Mouse (Mus musculus) urinary bladder, postnatal 36 days (tissue): ENCODE data around the gene Krt23.

ENCODE experiments used
- DNase-seq, 2 experiments: peaks; one replicate each; pipeline ENCODE4 v3.0.0; 2022; ENCODE audit warnings: low spot score in 2 of 2, mixed read lengths in 1 of 2

Krt23 gene

DNA sequence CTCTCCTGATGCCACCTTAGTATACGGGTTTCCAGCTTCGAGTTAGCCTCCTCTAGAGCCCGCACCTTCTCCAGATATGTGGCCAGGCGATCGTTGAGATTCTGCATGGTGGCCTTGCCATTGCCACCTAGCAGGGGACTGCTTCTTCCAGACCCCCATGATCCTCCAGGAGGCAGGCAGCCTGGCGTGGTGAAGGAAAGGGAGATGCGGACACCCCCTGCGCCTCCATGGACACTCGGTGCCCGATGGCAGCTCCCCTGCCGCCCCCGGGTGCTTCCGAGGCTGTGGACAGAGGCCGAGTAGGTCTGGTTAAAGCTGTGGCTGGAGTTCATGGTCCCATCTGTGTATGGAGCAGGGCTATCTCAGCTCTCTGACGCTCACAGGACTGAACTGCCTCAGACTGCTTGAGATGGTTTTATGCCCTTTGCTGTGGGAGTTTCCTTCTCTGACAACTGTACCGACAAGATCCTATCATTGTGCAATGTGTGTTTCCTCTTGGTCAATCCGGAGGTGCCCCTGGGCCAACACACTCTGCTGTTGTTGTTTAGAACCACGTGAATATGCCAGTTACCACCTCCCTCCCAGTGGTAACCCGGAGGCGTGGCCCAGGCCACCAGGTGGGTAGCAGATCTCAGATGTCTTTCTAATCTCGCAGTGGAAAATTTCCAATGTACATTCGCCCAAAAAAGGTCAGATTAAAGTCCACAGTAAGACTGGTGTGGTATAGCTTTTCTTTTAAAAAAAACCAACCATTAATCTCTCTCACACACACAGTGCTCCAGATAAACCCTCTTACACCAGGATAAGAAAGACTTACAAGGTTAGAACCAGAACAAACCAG is at the start of gene Krt23:
Krt23 (minus strand) TSS at position 405 of the 841 bp plus-strand sequence.
- DNase-seq, result peak in 1 of 2 experiments; percentile 35

GRCm38 (mm10) chr11:99539721-99540120 is 46.8 kb upstream of the Krt23 start:
- no peak for DNase-seq

DNA sequence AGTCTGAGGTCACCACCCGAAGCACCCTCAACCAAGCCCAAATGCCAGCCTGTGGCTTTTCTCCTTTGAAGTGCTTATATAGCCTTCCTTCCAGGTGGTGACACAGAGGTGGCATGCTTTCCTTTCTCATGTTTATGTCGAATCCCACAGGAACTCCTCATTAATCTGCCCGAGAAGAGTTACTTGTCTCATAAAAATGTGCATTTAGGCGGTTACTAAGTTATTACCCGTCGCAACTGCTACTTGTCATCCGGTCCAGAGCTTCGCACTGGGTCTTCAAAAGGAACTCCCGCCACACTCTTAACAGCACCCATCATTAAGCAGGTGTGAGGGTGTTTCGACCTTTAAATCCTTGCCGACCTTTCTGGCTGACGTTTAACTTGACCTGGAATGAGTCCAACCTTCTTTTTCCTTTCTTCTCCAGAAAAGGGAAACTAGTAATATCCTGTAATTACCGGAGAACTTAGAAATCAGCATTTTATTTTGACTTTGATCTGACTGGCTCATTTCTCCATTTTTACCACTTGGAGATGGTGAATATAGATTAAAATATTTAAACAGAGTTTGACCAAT is 28.4 kb upstream of the Krt23 start, which contains the start of gene Krt39:
Krt39 (minus strand) TSS at position 51 of the 573 bp plus-strand sequence.
- DNase-seq, result no peak

GRCm38 (mm10) chr11:99514098-99514497 is 21.2 kb upstream of the Krt23 start:
- peak; percentile 52 to 54 for DNase-seq

DNA sequence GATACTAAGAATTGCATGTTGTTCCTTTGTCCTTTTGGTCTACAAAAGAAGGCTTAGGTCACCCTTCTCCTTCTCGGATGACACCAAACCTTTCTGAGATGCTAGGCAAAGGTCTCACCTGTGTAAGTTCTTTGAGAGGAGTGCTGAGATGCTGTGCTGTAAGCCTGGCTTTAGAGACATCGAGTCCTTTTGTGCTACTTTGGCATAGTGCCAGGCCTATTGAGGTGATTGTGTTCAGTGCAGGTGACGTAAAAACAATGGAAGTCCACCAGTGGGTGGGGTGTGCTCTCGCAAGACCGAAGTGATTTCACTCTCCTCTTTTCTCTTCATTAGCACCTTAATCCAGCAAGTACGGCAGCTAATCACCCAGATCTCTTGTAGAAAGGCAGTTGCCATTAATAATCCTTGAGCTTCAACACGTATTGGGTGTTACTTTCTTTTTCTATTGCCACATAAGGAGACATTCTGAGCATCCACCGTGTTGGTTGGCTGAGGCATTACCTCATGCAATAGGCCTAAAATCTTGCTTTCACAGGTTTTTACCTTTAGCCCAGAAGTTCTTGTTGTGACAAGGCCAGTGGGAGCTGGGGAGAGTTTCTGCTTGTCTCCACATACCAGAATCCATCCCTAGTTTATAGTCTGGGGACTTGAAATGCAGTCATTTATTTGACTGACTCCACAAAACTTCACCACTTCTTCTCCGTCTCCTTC is 7.3 kb upstream of the Krt23 start:
- no peak for DNase-seq

- DNase-seq, result no peak
These were observed 3.5 kb upstream of the Krt23 start for GRCm38 (mm10) chr11:99496460-99496859.

GRCm38 (mm10) chr11:99494741-99495140 is 1.8 kb upstream of the Krt23 start:
- DNase-seq, result no peak

DNA sequence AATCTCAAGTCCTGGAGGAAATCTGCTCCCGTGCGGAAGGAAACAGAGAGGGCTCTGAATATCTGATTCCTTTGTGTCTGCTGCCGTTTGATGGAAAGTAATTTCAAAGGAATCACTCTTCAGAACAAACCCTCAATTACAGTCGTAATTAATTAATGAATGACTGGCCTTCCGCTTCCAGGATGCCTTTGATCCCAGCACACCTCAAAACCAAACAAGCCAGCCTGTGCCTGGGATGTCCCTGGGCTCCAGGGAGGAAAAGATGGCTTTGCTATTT is 575 bp upstream of the Krt23 start:
- no peak for DNase-seq

- DNase-seq, result no peak
These were observed 1.9 kb downstream of the Krt23 start for GRCm38 (mm10) chr11:99491040-99491439.

DNA sequence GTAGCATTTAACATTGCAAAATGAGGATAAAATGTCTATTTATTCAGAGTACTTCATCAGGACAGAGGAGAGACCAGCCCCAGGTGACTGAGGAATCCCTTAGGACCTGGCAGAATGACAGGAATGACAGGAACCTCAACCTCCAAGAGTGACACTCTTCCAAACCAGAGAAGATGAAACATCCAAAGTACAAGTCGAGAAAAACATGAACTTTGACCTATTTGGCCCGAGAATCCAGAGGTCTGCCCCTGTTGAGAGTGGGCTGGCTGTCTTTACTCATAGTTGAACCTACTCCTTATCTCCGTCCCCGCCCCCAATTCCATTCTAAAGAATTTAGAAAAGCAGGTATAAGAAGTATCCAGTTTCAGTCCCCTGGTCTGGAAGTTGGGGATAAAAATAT is 2.3 kb downstream of the Krt23 start:
- no peak for DNase-seq

GRCm38 (mm10) chr11:99489233-99489632 is 3.7 kb downstream of the Krt23 start:
- no peak for DNase-seq

DNA sequence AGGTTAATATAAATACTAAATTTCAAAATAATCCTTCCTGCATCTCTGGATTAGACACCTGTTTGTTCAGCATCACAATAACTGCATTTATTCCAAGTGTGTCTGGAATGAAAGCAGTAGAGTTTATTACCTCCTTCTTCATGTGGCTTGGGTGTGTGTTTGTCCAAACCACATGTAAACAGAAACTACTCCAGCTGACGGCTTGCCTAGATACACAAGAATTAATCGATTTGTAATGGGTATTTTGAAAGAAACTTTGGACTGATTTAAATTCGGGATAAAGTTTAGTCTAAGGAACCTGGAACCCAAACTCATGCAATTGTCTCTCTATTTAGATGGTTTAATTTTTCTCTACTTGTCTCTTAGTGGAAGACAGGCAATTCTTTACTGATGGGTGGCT is 18.0 kb downstream of the Krt23 start:
- DNase-seq, result no peak

DNA sequence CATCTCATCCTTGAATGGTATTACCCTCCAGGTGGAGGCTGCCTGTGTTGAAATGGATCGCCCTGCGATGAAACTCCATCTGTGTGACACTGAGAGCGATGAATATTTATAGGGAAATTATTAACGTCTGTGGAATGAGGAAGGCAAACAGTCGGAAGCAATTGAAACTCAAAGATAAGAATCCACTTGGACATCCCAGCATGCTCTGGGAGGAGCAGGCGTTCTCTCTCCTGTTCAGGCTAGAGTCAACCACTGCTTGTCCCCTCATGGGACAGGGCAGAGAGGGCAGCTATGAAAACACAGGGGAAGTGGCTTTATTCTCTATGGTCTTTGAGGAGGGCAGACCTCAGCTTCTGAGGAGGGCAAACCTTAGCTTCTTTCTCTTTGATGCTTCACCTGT is 19.5 kb downstream of the Krt23 start:
- no peak for DNase-seq

DNA sequence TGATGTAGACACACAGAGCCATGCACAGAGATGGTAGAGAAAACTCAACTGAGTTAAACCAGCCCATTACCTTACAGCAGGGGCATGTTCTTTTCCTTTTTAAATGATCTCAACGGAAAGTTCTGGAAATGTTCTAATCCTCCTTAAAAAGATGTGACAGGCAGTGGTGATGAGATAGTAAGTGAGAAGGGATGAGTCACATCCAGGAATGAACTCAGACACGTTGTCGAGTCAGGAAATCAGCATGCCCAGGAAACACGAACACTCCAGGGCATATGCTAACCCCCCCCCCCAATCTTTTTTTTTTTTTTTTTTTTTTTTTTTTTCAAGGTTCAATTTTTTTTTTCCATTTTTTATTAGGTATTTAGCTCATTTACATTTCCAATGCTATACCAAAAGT is 20.5 kb downstream of the Krt23 start:
- no peak for DNase-seq

DNA sequence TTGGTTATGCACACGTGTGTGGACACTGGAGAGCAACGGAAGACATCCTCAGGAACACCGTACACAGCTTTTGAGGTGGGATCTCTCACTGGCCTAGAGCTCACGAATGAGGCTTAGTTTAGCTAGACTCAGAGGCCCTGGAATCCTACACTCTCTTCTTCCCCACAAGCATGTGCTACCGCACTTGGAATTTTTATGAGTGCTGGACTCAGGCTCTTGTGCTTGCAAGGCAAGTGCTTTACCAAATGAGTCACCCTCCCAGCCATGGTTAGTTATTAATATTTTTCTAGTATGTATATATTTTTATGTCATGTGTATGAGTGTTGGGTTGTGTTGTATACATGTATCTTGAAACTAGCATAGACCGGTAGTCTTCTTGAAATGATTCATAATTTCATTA is 21.0 kb downstream of the Krt23 start:
- no peak for DNase-seq

DNA sequence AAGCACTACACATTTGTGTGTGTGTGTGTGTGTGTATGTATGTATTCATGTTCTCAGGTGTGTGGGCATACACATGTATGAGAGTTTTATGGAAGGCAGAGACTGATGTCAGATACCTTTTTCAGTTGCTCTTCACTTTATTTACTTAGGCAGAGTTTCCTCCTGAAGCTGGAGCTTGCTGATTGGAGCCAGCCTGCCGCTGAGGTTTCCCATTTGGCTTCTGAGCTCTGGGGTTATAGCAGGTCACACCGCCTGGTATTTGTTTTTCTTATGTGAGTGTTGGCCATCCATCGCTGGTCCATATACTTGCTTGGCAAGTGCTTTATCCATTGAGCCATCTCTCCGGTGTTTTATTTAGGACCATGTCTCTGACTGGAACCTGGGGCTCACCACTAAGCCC is 23.7 kb downstream of the Krt23 start:
- no peak for DNase-seq

DNA sequence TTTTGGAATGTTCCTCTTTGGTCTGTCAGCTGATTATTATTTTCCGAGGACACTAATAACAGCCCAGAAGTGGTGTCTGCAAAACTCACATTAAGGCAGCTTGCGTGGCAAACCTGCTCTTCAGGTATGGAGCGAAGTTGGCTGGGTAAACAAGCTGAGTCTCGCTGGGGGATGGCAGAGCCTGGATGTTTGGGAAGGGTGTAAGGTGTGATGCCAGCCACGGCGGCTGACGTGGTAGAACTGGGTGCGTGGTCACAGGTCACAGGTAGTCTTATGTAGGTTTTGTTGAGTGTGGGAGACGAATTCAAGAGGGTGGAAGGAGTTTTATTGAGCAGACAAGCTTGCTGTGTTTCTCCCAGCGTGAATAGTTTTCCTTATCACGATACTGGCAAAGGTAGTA is 24.4 kb downstream of the Krt23 start:
- peak; percentile 53 to 62 for DNase-seq

DNA sequence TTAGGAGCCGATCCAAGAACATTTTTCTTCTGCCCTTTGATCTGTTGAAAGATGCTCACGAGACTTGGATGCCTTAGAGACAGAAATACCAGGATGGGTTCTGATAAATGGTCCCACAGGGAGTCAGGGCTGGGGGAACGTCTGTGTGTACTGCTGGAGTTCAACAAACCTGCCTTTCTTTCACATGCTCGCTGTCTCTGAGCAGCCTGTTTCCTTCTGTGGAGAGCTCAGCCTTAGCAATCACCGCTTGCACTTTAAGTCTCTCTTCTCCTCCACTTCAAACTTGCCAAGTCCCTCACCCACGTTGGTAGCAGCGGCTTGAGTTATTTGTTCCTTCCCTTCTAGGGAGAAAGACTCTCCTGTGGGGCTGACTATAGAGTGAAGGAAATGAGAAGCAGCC is 26.6 kb downstream of the Krt23 start:
- DNase-seq, result no peak

- DNase-seq, result peak; percentile 81 to 85
These were observed 28.1 kb downstream of the Krt23 start for GRCm38 (mm10) chr11:99464836-99465235.

DNA sequence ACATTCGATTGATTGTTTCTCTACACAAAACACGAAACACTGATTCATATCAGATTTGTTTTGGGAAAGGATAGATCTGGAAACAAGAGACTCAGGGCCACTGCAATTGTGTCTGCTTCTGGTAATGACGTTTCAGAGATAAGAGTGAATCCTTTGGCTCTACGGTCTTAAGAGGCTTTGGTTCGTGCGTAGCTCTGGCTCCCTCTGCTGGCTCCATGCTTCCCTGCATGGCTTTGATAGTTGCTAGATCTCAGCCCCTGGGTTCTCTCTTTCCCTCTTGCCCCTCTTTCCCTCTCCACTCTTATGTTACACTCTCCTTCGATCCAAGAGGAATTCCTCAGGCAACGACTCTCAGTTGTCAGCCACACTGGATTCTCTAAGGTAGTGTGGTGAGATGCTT is 29.8 kb downstream of the Krt23 start:
- peak; percentile 46 to 61 for DNase-seq

- DNase-seq, result no peak
These were observed 31.2 kb downstream of the Krt23 start for GRCm38 (mm10) chr11:99461736-99462135.

- DNase-seq, result no peak
These were observed 34.0 kb downstream of the Krt23 start for GRCm38 (mm10) chr11:99458887-99459286.

DNA sequence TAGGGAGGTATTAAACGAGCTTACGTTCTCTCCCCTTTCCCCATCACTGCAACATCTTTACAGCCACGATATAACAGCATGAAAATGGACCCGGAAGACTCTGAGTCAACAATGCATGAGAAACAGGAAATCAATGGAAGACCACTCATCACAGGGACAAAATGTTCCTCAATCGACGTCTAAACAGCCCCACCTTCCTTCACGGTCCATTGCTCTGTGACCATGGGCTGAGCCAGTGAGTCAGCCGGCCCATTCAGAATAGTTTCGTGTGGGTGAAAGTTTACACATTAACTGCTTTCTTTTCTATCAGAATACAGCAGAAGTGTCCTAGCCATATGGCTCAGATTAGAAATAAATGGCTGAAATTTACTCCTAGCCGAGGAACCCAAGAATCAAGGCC is 38.2 kb downstream of the Krt23 start:
- DNase-seq, result no peak
